Mouse (Mus musculus): ENCODE measurements around the gene Ifnl2. TPM values are rescaled to one million over a fixed set of nuclear protein-coding genes. Genes with fewer than 3 reads are reported as not detected.
"Not testable (repeated sequence)": the region's sequence is repeated elsewhere in the genome, so short reads cannot be mapped to it uniquely, and the experiment has no call there.

The Ifnl2 gene
- not detected in 2 replicates for polyA plus RNA-seq (2012; rRNA removed)

GRCm38 (mm10) chr7:28510405-28510974 lies at the start of gene Ifnl2:
Ifnl2 (minus strand) TSS chr7:28510455.
- H3K27me3 ChIP-seq (ENCODE audit: control insufficient read depth, insufficient read depth, low read length); H3K4me3 ChIP-seq (ENCODE audit: low read depth, low read length); H3K4me1 ChIP-seq (ENCODE audit: control insufficient read depth, insufficient read depth, insufficient read length, low read length); H3K27ac ChIP-seq (ENCODE audit: insufficient read depth, low read depth, low read length); H3K36me3 ChIP-seq (ENCODE audit: control insufficient read depth, insufficient read depth, low read length): not testable (repeated sequence)
- WGBS: 28% methylated on average over 8 of the region's 8 CpGs

DNA sequence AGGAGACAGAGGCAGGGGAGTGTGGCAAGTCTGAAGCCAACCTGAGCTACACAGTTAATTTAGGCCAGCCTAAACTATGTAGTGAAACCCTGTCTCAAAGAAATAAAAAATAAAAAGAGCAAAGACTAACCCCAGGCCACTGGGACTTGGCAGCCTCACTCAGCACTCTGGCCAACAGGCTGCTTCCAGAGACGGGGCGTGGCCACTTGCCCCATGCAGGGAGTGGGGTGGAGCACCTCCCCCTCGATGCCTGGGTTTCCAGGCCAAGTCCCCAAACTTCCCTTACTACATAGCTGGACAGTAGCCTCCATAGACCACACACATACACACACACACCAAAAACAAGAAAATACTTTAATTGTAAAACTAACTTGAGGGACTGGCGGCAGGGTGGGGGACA lies 48.2 kb upstream of the Ifnl2 start:
- H3K27me3 ChIP-seq (ENCODE audit: control insufficient read depth, insufficient read depth, low read length): no peaks in the 10 kb centered on the region
- TF ChIP-seq POLR2A (IDR thresholded peaks at IDR 0.05; ENCODE audit: low read depth, low read length) (no peak), CTCF (IDR thresholded peaks at IDR 0.05; ENCODE audit: extremely low read depth, insufficient read length, insufficient replicate concordance, low read depth, low read length) (no peak)
- H3K27ac ChIP-seq (ENCODE audit: insufficient read depth, low read depth, low read length): no peak overlapping the region
- H3K4me1 ChIP-seq (ENCODE audit: control insufficient read depth, insufficient read depth, insufficient read length, low read length): peaks cover 3% of the 10 kb centered on the region
- WGBS: 40% methylated on average over 4 of the region's 4 CpGs
- peaks cover 45% of the 10 kb centered on the region for H3K36me3 ChIP-seq (ENCODE audit: control insufficient read depth, insufficient read depth, low read length)
- no peak overlapping the region for H3K4me3 ChIP-seq (ENCODE audit: low read depth, low read length)

DNA sequence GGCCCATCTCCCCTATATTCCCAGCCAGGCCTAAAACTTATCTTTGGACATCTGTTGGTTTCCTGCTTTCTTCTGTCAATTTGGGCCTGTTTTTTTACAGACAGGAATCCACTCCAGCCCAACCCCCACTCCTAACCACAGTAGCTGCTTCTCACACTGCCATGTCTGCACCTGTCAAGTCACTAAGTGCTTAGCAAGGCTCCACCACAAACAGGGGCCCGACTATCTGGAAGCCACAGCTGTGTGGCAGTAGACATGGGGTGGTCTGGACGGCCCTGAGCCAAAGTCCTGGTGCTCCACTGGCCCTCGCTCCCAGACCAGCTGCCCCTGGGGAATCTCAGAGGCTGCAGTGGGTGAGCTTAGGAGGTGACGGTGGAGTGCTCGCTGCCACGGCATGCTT lies 47.5 kb upstream of the Ifnl2 start:
- WGBS: 78% methylated on average over 6 of the region's 6 CpGs
- peaks cover 37% of the 10 kb centered on the region for H3K36me3 ChIP-seq (ENCODE audit: control insufficient read depth, insufficient read depth, low read length)
- no peaks in the 10 kb centered on the region for H3K27me3 ChIP-seq (ENCODE audit: control insufficient read depth, insufficient read depth, low read length)
- TF ChIP-seq CTCF (IDR thresholded peaks at IDR 0.05; ENCODE audit: extremely low read depth, insufficient read length, insufficient replicate concordance, low read depth, low read length) (no peak), POLR2A (IDR thresholded peaks at IDR 0.05; ENCODE audit: low read depth, low read length) (no peak)
- H3K4me3 ChIP-seq (ENCODE audit: low read depth, low read length): no peak overlapping the region
- peaks cover 3% of the 10 kb centered on the region for H3K4me1 ChIP-seq (ENCODE audit: control insufficient read depth, insufficient read depth, insufficient read length, low read length)
- H3K27ac ChIP-seq (ENCODE audit: insufficient read depth, low read depth, low read length): no peak overlapping the region

DNA sequence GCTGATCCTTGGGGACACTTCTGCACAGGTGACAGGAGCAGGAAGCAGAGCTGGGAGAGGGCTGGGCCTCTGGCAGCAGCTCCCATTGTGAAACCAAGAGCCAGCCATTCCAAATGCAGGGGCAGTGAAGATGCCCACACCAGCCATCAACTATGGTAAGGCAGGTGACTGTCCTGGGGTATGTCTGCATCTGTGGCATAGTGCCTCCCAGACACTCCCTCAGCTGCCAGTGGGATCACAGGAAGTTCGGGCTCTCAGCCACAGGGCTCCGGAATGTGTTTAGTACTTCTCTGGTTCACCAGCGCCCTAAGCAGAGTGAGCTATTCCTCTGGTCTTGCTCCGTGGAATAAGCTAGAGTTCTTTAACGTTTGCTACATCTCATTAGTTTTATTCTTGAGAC lies 46.8 kb upstream of the Ifnl2 start:
- 68% methylated on average over 5 of the region's 5 CpGs for WGBS
- Histone ChIP-seq H3K36me3 (ENCODE audit: control insufficient read depth, insufficient read depth, low read length) (peaks cover 31% of the 10 kb centered on the region), H3K4me1 (ENCODE audit: control insufficient read depth, insufficient read depth, insufficient read length, low read length) (peaks cover 3% of the 10 kb centered on the region), H3K4me3 (ENCODE audit: low read depth, low read length) (no peak overlapping the region), H3K27me3 (ENCODE audit: control insufficient read depth, insufficient read depth, low read length) (no peaks in the 10 kb centered on the region), H3K27ac (ENCODE audit: insufficient read depth, low read depth, low read length) (no peak overlapping the region)
- no peak for TF ChIP-seq POLR2A (IDR thresholded peaks at IDR 0.05; ENCODE audit: low read depth, low read length)
- TF ChIP-seq CTCF (IDR thresholded peaks at IDR 0.05; ENCODE audit: extremely low read depth, insufficient read length, insufficient replicate concordance, low read depth, low read length): no peak

DNA sequence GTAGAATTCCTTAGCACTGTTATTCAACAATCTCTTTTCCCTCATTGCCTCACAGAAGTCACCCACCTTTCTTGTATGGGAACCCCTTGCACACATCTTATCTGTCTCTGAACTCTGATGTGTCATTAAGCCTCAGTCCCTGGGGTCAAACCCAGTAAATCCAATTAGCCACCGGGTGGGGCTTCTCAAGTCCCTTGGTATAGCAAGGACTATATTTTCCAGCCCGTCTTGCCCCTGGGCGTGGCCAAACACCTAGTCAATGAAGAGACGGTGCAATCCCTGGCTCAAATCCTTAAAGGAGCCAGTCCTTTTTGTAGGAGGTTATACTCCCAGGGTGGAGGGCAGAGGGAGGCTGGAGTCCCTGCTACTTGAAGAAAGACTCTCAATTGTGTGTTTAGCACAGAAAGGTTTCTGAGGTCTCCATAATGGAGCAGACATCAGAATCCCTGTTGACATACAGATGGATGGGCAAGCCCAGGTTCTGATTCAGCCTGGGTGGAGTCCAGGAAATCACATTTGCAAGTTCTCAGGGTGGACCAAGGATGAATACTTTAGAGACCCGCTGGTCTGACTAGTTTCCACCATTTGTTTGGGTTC lies 45.8 kb upstream of the Ifnl2 start:
- WGBS: 12% methylated on average over 5 of the region's 5 CpGs
- Histone ChIP-seq H3K27ac (ENCODE audit: insufficient read depth, low read depth, low read length) (no peak overlapping the region), H3K27me3 (ENCODE audit: control insufficient read depth, insufficient read depth, low read length) (no peaks in the 10 kb centered on the region), H3K36me3 (ENCODE audit: control insufficient read depth, insufficient read depth, low read length) (peaks cover 25% of the 10 kb centered on the region), H3K4me1 (ENCODE audit: control insufficient read depth, insufficient read depth, insufficient read length, low read length) (peaks cover 3% of the 10 kb centered on the region), H3K4me3 (ENCODE audit: low read depth, low read length) (no peak overlapping the region)
- no peak for TF ChIP-seq CTCF (IDR thresholded peaks at IDR 0.05; ENCODE audit: extremely low read depth, insufficient read length, insufficient replicate concordance, low read depth, low read length)
- no peak for TF ChIP-seq POLR2A (IDR thresholded peaks at IDR 0.05; ENCODE audit: low read depth, low read length)

DNA sequence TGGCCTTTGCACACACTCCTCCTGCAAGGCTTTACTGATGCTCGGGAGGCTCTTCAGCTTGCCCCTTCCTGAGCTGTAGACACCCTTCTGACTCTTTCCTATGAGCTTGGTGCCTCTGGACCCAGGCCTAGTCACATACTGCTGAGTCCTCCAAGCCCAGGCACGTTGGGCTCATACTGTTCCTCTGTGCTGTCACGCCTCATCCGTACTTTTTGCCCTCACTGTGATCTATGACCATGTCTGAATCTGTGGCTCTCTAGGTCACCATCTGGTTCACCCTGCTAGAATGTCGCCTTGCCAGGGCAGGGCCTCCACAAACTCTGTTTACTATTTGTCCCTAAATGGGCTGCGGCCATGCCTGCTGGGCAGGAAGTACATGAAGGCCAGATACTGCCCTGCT lies 42.8 kb upstream of the Ifnl2 start:
- peaks cover 3% of the 10 kb centered on the region for H3K4me1 ChIP-seq (ENCODE audit: control insufficient read depth, insufficient read depth, insufficient read length, low read length)
- no peak overlapping the region for H3K27ac ChIP-seq (ENCODE audit: insufficient read depth, low read depth, low read length)
- H3K4me3 ChIP-seq (ENCODE audit: low read depth, low read length): no peak overlapping the region
- no peak for TF ChIP-seq CTCF (IDR thresholded peaks at IDR 0.05; ENCODE audit: extremely low read depth, insufficient read length, insufficient replicate concordance, low read depth, low read length)
- TF ChIP-seq POLR2A (IDR thresholded peaks at IDR 0.05; ENCODE audit: low read depth, low read length): no peak
- WGBS: 80% methylated on average over 6 of the region's 6 CpGs
- H3K36me3 ChIP-seq (ENCODE audit: control insufficient read depth, insufficient read depth, low read length): peaks cover 3% of the 10 kb centered on the region; the same call in 1 of the 2 replicates
- H3K27me3 ChIP-seq (ENCODE audit: control insufficient read depth, insufficient read depth, low read length): no peaks in the 10 kb centered on the region

DNA sequence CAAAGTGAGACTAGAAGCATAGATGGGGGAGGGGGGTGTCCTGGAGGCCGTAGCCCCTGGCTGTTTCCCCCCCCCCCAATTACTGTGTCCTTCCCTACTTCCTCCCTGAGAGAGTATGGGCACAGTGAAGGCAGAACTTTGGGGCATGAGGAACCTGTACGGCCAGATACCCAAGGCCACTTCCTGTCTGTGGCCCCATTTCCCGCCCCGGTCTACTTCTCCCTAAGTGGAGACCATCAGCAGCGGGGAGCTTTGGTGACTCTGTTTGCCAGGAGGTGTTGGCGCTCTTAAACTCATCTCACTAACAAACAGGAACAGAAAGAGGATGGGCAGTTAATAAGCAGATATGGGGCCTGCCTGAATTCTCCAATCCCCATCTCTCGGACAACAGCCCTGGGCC lies 37.4 kb upstream of the Ifnl2 start:
- Histone ChIP-seq H3K27ac (ENCODE audit: insufficient read depth, low read depth, low read length) (no peak overlapping the region), H3K4me1 (ENCODE audit: control insufficient read depth, insufficient read depth, insufficient read length, low read length) (peaks cover 4% of the 10 kb centered on the region), H3K27me3 (ENCODE audit: control insufficient read depth, insufficient read depth, low read length) (peaks cover 18% of the 10 kb centered on the region), H3K36me3 (ENCODE audit: control insufficient read depth, insufficient read depth, low read length) (no peaks in the 10 kb centered on the region), H3K4me3 (ENCODE audit: low read depth, low read length) (no peak overlapping the region)
- 62% methylated on average over 7 of the region's 7 CpGs for WGBS
- no peak for TF ChIP-seq POLR2A (IDR thresholded peaks at IDR 0.05; ENCODE audit: low read depth, low read length)
